Comparison of ENCODE assay signal across 14 mouse cellular contexts in genomic region chr17:71010646-71011242, GRCm38 (mm10). TPM values are rescaled to one million over a fixed set of nuclear protein-coding genes. Genes with fewer than 3 reads are reported as not detected.
DNase-seq lines count a peak whose midpoint lies in the region; ATAC-seq and TF ChIP-seq lines count a peak whose summit lies in the region.
"Had no signal": no experiment of that assay in that cellular context is flagged by ENCODE, and none has a peak within 500 bp of the region (broad histone marks: within the 10 kb centered on the region; RNA-seq: fewer than 3 reads in every experiment).

No protein-coding gene starts in this region.

- no peaks in the 10 kb centered on the region for H3K9me3 ChIP-seq in intestine, embryonic 15.5 days
- H3K9me3 ChIP-seq in intestine, embryonic 16.5 days (ENCODE audit: control insufficient read depth, low read length): no peaks in the 10 kb centered on the region
- no peaks in the 10 kb centered on the region for H3K9me3 ChIP-seq in E14TG2a.4 (ENCODE audit: low read length)
- H3K9me3 ChIP-seq: heart, embryonic 10.5 days had no signal

- H3K4me2 ChIP-seq in intestine, embryonic 15.5 days (replicated peaks): no peak overlapping the region
- no peak overlapping the region for H3K4me2 ChIP-seq in intestine, embryonic 16.5 days (ENCODE audit: low read depth, low read length)
- H3K4me2 ChIP-seq: hindbrain, embryonic 14.5 days; lung, embryonic 14.5 days had no signal

- H3K36me3 ChIP-seq in intestine, embryonic 15.5 days: no peaks in the 10 kb centered on the region
- no peaks in the 10 kb centered on the region for H3K36me3 ChIP-seq in intestine, embryonic 16.5 days (ENCODE audit: control insufficient read depth, insufficient read depth, low read length)
- no peaks in the 10 kb centered on the region for H3K36me3 ChIP-seq in E14TG2a.4 (ENCODE audit: insufficient read depth, low read length)
- H3K36me3 ChIP-seq: heart, embryonic 10.5 days had no signal

- TF ChIP-seq CTCF in E14TG2a.4 (conservative IDR thresholded peaks at IDR 0.05; ENCODE audit: low read length): no peak

- peak; percentile 50; the same call in 1 of the 2 replicates for ATAC-seq in intestine, embryonic 15.5 days
- no peak; the same call in 1 of the 2 replicates for ATAC-seq in intestine, embryonic 16.5 days
- ATAC-seq in granulocyte monocyte progenitor cell, adult 5-6 weeks (replicated peaks; ENCODE audit: poor library complexity, severe bottlenecking): peak; percentile 69
- peak; percentile 49; the same call in 1 of the 2 replicates for ATAC-seq in monocyte, adult 5-6 weeks (replicated peaks; ENCODE audit: insufficient number of reproducible peaks, low FRiP score, low TSS enrichment, poor library complexity, severe bottlenecking)

- no peaks in the 10 kb centered on the region for H3K4me1 ChIP-seq in intestine, embryonic 15.5 days (replicated peaks)
- H3K4me1 ChIP-seq in intestine, embryonic 16.5 days (ENCODE audit: control insufficient read depth, insufficient read depth, low read length): no peaks in the 10 kb centered on the region
- H3K4me1 ChIP-seq in E14TG2a.4 (replicated peaks; ENCODE audit: low read depth, low read length): peaks cover 14% of the 10 kb centered on the region

- no peaks in the 10 kb centered on the region for H3K27me3 ChIP-seq in intestine, embryonic 15.5 days (replicated peaks)
- H3K27me3 ChIP-seq in intestine, embryonic 16.5 days (replicated peaks; ENCODE audit: control insufficient read depth, insufficient read depth, low read length): no peaks in the 10 kb centered on the region
- H3K27me3 ChIP-seq in E14TG2a.4 (ENCODE audit: insufficient read depth, low read length): peaks cover 10% of the 10 kb centered on the region

- DNase-seq in left cerebral cortex, adult 18-20 months (ENCODE audit: low spot score in 2 of 2): no peak
- no peak for DNase-seq in embryo, embryonic 10.5 days (ENCODE audit: low spot score)
- no peak for DNase-seq in thymus, postnatal 0 days (ENCODE audit: low spot score)
- DNase-seq: adrenal gland, adult 8-10 months; cerebellum, adult 18-20 months; kidney, postnatal 25 days; lung, embryonic 14.5 days had no signal

- WGBS in intestine, embryonic 15.5 days: 58% methylated on average over 7 of the region's 7 CpGs
- 67% methylated on average over 7 of the region's 7 CpGs for WGBS in intestine, embryonic 16.5 days

- no peak overlapping the region for H3K27ac ChIP-seq in intestine, embryonic 15.5 days
- no peak overlapping the region for H3K27ac ChIP-seq in intestine, embryonic 16.5 days (ENCODE audit: low read length)
- H3K27ac ChIP-seq: heart, embryonic 10.5 days; hindbrain, embryonic 14.5 days had no signal

- H3K4me3 ChIP-seq in intestine, embryonic 15.5 days (replicated peaks): no peak overlapping the region
- H3K4me3 ChIP-seq in intestine, embryonic 16.5 days (ENCODE audit: low read length): no peak overlapping the region
- H3K4me3 ChIP-seq in E14TG2a.4 (replicated peaks; ENCODE audit: low read length): peak overlapping the region; percentile 71
- H3K4me3 ChIP-seq: heart, embryonic 10.5 days had no signal

- H3K9ac ChIP-seq in intestine, embryonic 15.5 days: no peak overlapping the region
- H3K9ac ChIP-seq in intestine, embryonic 16.5 days (ENCODE audit: low read depth, low read length): no peak overlapping the region
- H3K9ac ChIP-seq: hindbrain, embryonic 14.5 days; lung, embryonic 14.5 days had no signal

RNA-seq across cellular contexts. Expression of gene Myl12a, which starts 8.1 kb away (rescaled TPM):
- 490 and 556 TPM in 2 replicates for polyA plus RNA-seq in intestine, embryonic 15.5 days (2015; fragmentation: Nextera tagmentation; extraction: Ambion mirVana)
- polyA plus RNA-seq in intestine, embryonic 16.5 days (2015; fragmentation: Nextera tagmentation; extraction: Ambion mirVana): 485 and 503 TPM in 2 replicates
- 226 and 321 TPM in 2 replicates for total RNA-seq in granulocyte monocyte progenitor cell, adult 5-6 weeks (2014; fragmentation: Nextera tagmentation)
- 159 and 194 TPM in 2 replicates for total RNA-seq in granulocyte monocyte progenitor cell, adult 5-6 weeks (2017)
- total RNA-seq in monocyte, adult 5-6 weeks (2017): 295 to 317 TPM (median 304 TPM) in 3 replicates
- total RNA-seq in left cerebral cortex, adult 18-20 months (2021): 10 to 100 TPM; 35.3 to 37.9 TPM
- polyA plus RNA-seq in thymus, postnatal 0 days (2015; fragmentation: Nextera tagmentation; extraction: Ambion mirVana): 587 and 594 TPM in 2 replicates

RNA-seq across cellular contexts. Expression of gene Myom1, which starts 8.3 kb away (rescaled TPM):
- 11.1 and 12.6 TPM in 2 replicates for polyA plus RNA-seq in intestine, embryonic 15.5 days (2015; fragmentation: Nextera tagmentation; extraction: Ambion mirVana)
- polyA plus RNA-seq in intestine, embryonic 16.5 days (2015; fragmentation: Nextera tagmentation; extraction: Ambion mirVana): 10.6 and 10.8 TPM in 2 replicates
- 1.2 TPM in 1 of 2 replicates, not detected in the other for total RNA-seq in granulocyte monocyte progenitor cell, adult 5-6 weeks (2014; fragmentation: Nextera tagmentation)
- 0.05 and 1.2 TPM in 2 replicates for total RNA-seq in granulocyte monocyte progenitor cell, adult 5-6 weeks (2017)
- total RNA-seq in monocyte, adult 5-6 weeks (2017): 3.4 to 10.7 TPM (median 5.0 TPM) in 3 replicates
- 1 to 10 TPM; 1.6 to 2.3 TPM for total RNA-seq in left cerebral cortex, adult 18-20 months (2021)
- polyA plus RNA-seq in thymus, postnatal 0 days (2015; fragmentation: Nextera tagmentation; extraction: Ambion mirVana): 1.2 and 1.4 TPM in 2 replicates
